Mouse (Mus musculus) ES-E14 (cell line): ENCODE measurements at regions not wholly inside any gene's neighbourhood (a gene's known extent, or its start where the extent isn't known, plus 50 kb on each side); places are given as distances from the start of the nearest gene placed in this dataset.

Experiments used
- DNase-seq: peaks from one replicate; pipeline ENCODE4 v3.0.0-alpha.2; 2013; ENCODE audit warnings: low read depth, low spot score
- H3K27ac ChIP-seq: 2 replicates; pipeline ENCODE4 v1.5.1; 2012; ENCODE audit warnings: low read depth, mild to moderate bottlenecking, low read length, moderate library complexity, mixed read lengths; ENCODE audit not compliant: poor library complexity, insufficient read depth, severe bottlenecking
- H3K36me3 ChIP-seq: 2 replicates; pipeline ENCODE4 v1.6.1; 2012; ENCODE audit warnings: mild to moderate bottlenecking, low read length, moderate library complexity, mixed read lengths; ENCODE audit not compliant: control insufficient read depth, poor library complexity, insufficient read depth, severe bottlenecking
- H3K4me1 ChIP-seq, 2 experiments: fragments of 150-350 bp in 1 of 2; sonication (generic) in 1 of 2; 2 replicates each; pipeline ENCODE4 v1.6.1; 2012; ENCODE audit warnings: low read length in 2 of 2, mild to moderate bottlenecking in 1 of 2, mixed read lengths in 1 of 2; ENCODE audit not compliant: control insufficient read depth in 2 of 2, insufficient read depth in 2 of 2, poor library complexity in 1 of 2
- H3K4me3 ChIP-seq, 2 experiments: fragments of 150-350 bp in 1 of 2; sonication (generic) in 1 of 2; 2 replicates each; pipeline ENCODE4 v1.5.1; 2012; ENCODE audit warnings: low read length in 2 of 2, low read depth in 1 of 2, mild to moderate bottlenecking in 1 of 2, mixed read lengths in 1 of 2; ENCODE audit not compliant: insufficient read depth in 1 of 2, poor library complexity in 1 of 2, severe bottlenecking in 1 of 2
- H3K9ac ChIP-seq: 2 replicates; pipeline ENCODE4 v1.6.1; 2012; ENCODE audit warnings: low read depth, mild to moderate bottlenecking, low read length, mixed read lengths; ENCODE audit not compliant: poor library complexity, insufficient read depth, severe bottlenecking
- H3K9me3 ChIP-seq: fragments of 150-350 bp; sonication (generic); 2 replicates; pipeline ENCODE4 v1.6.1; 2012; ENCODE audit warnings: low read depth, mild to moderate bottlenecking, low read length; ENCODE audit not compliant: control insufficient read depth, insufficient read depth
- CHD2 ChIP-seq: IDR thresholded peaks from 2 replicates; pipeline ENCODE4 v1.6.1; 2014; ENCODE audit warnings: mild to moderate bottlenecking, low read depth, low read length, inconsistent platforms
- HCFC1 ChIP-seq: IDR thresholded peaks from 2 replicates; pipeline ENCODE4 v1.6.1; 2012; ENCODE audit warnings: low read length, inconsistent platforms, borderline replicate concordance; ENCODE audit not compliant: insufficient read depth
- MAFK ChIP-seq: IDR thresholded peaks from 2 replicates; pipeline ENCODE4 v1.6.1; 2014; ENCODE audit warnings: mild to moderate bottlenecking, low read depth, low read length, inconsistent platforms; ENCODE audit not compliant: insufficient read depth
- ZC3H11A ChIP-seq: IDR thresholded peaks from 2 replicates; pipeline ENCODE4 v1.6.1; 2012; ENCODE audit warnings: low read depth, mild to moderate bottlenecking, inconsistent platforms, low read length, borderline replicate concordance
- ZNF384 ChIP-seq: IDR thresholded peaks from 2 replicates; pipeline ENCODE4 v1.6.1; 2012; ENCODE audit warnings: low read depth, low read length, inconsistent platforms
- in situ Hi-C, 2 experiments: fragments of 600-800 bp; cut with MboI; formaldehyde crosslinking; loops; one replicate each; pipeline ENCODE4 v1.15.1; 2025; ENCODE audit warnings: low sequenced_read_pairs in 2 of 2, inconsistent platforms in 1 of 2; ENCODE audit not compliant: unreplicated experiment in 2 of 2

DNA sequence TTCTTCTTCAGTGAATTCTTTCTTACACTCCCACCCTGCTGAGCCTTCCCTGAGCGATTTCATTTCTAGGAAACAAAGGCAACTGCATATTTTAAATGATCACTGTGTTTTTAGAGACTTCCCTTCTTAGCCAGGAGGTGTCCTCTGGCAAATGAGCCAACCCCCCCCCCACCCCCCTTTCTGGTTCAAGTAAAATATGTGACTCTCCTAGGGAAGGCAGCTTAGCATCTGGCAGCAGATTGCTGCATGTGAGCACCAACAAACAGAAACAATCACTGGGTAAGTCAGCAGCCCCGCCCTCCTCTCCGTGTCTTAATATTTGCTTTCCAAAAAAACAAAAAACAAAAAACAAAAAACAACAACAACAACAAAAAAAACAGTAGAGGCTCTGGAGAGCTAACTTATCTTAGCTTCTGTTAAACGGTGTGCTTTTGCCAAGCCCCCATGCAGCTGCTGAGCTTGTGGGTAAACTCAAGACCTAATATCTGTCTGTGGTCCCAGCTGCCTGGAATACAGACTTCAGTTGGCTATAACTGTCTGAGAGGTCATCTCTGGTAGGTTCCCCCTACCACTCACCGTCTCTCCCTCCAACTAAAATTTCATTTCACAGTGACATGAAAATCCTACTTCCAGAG, 117.9 kb downstream of the Rpap3 start:
- H3K9ac ChIP-seq: no peak overlapping the region
- H3K36me3 ChIP-seq: no peaks in the 10 kb centered on the region
- H3K9me3 ChIP-seq: no peaks in the 10 kb centered on the region
- TF ChIP-seq CHD2 (no peak), ZC3H11A (no peak), MAFK (no peak), ZNF384 (no peak), HCFC1 (no peak)
- H3K27ac ChIP-seq: no peak overlapping the region
- DNase-seq: no peak
- in situ Hi-C loops: no loop called here
- peaks cover 30 to 32% of the 10 kb centered on the region in 2 experiments for H3K4me1 ChIP-seq
- no peak overlapping the region for H3K4me3 ChIP-seq

DNA sequence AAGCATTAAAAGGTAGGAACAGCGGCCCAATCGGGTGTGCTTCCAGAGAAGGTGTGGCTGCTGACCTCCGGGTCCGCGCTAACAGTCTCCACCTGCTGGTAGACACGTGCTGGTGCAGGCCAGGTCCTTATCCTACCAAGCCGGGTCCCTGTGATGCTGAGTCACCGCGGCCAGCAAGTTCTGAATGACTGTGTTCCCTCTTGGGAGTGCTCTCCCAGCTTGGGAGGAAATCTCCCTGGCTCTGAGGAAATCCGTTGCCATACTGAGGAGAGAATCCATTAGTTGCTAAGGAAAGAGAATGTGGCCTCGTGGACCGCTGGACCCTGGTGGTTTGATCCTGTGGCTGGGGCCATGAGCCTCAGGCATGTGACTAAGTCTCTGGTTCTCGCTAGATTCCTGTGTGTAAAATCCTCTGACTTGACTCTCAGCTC, 123.9 kb downstream of the Rpap3 start:
- peak overlapping the region; percentile 87 for H3K27ac ChIP-seq
- no peaks in the 10 kb centered on the region for H3K9me3 ChIP-seq
- no peaks in the 10 kb centered on the region for H3K36me3 ChIP-seq
- in situ Hi-C loops: no loop called here
- H3K9ac ChIP-seq: peak overlapping the region; percentile 83
- TF ChIP-seq ZC3H11A (0 out of 2 replicates have a peak, but pooled peaks have one; percentile 32), CHD2 (no peak), HCFC1 (peak; percentile 60; the same call in 1 of the 2 replicates), MAFK (peak; percentile 97)
- DNase-seq: peak; percentile 89
- H3K4me1 ChIP-seq: peaks cover 2 to 19% of the 10 kb centered on the region in 2 experiments; a peak in 3 of 4 replicates
- H3K4me3 ChIP-seq: peak overlapping the region; percentile 13; a peak in 3 of 4 replicates

DNA sequence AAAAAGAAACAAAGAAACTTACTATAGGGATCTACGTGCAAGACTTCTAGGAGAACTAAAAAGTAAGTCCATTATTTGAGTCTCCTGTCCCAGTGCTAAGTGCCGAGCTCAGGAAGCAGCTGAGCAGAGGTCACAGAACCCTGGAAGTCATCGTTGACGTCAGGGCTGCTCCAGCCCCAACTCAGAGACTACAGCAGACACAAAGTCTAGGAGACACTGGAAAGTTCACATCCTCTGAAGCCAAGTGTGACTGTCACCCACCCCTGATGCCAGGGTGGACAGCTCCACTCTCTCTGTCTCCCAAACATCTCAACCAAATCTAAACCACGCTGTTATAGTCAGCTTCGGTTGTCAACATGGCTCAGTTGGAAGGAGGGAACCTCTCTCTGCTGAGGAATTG, 124.9 kb downstream of the Rpap3 start:
- H3K36me3 ChIP-seq: no peaks in the 10 kb centered on the region
- TF ChIP-seq CHD2 (no peak), HCFC1 (no peak), MAFK (no peak), ZNF384 (no peak), ZC3H11A (no peak)
- H3K4me3 ChIP-seq: no peak overlapping the region
- H3K9ac ChIP-seq: no peak overlapping the region
- peaks cover 2 to 19% of the 10 kb centered on the region in 2 experiments; a peak in 3 of 4 replicates for H3K4me1 ChIP-seq
- no peaks in the 10 kb centered on the region for H3K9me3 ChIP-seq
- DNase-seq: no peak
- in situ Hi-C loops: no loop called here
- H3K27ac ChIP-seq: no peak overlapping the region

DNA sequence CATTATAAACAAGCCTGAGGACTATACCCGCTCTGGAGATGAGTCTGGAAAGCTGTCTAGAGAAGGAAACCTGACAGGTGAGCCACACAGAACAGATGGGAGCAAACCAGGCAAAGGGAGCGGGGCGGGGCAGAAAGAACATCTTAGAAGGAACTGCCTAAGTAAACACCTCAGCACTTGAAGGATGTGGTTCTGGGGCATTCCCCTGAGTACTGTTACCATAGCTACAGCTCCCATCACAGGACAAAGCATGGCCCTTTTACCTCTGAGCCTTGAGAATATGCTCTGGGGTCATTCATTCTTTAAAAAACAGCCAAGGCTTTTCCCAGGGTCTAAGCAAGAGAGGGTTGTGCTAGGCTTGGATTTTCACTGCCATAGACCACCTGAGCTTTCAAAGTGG, 127.6 kb downstream of the Rpap3 start:
- peaks cover 2 to 14% of the 10 kb centered on the region in 2 experiments; a peak in 2 of 4 replicates for H3K4me1 ChIP-seq
- no peaks in the 10 kb centered on the region for H3K36me3 ChIP-seq
- in situ Hi-C loops: no loop called here
- H3K9ac ChIP-seq: no peak overlapping the region
- H3K27ac ChIP-seq: no peak overlapping the region
- H3K4me3 ChIP-seq: no peak overlapping the region
- TF ChIP-seq ZNF384 (no peak), CHD2 (no peak), ZC3H11A (no peak), MAFK (no peak), HCFC1 (no peak)
- DNase-seq: no peak
- H3K9me3 ChIP-seq: no peaks in the 10 kb centered on the region

DNA sequence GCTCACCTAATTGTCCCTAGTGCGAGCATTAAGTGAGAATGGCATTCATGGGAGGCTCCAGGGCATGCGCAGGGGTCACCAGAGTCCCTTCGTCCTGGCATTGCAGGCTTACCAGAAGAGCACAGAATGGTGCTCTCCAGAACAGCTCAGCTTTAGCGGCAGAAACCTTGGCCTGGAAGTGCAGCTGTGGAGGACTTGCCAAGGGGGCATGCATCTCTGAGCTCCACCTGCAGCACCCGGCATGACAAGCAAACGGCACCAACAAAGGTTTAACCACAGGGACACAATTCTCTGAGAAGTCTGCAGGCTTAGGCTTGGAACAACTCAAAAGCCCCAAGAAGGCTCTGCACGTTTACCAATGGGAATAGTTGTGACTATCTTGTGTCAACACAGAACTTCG, 128.4 kb downstream of the Rpap3 start:
- TF ChIP-seq MAFK: no peak
- TF ChIP-seq HCFC1: no peak
- no peak for TF ChIP-seq ZNF384
- TF ChIP-seq CHD2: no peak
- no peak for TF ChIP-seq ZC3H11A
- Histone ChIP-seq H3K4me1 (peaks cover 0 to 8% of the 10 kb centered on the region in 2 experiments; a peak in 1 of 4 replicates), H3K36me3 (no peaks in the 10 kb centered on the region), H3K9ac (no peak overlapping the region), H3K4me3 (no peak overlapping the region), H3K27ac (no peak overlapping the region), H3K9me3 (no peaks in the 10 kb centered on the region)
- in situ Hi-C loops: no loop called here
- DNase-seq: no peak
